Mouse (Mus musculus) common myeloid progenitor, adult 5-6 weeks (primary cell): ENCODE data around the gene Trub1. TPM values are rescaled to one million over a fixed set of nuclear protein-coding genes. Genes with fewer than 3 reads are reported as not detected.

ENCODE experiments used
- ATAC-seq: replicated peaks from 2 replicates; pipeline ENCODE4 v1.8.0; 2016; ENCODE audit warnings: low read depth, mild to moderate bottlenecking, moderate TSS enrichment, inconsistent platforms; ENCODE audit not compliant: poor library complexity, severe bottlenecking
- total RNA-seq: library from RNA; stranded (forward); fragments of 200-1000, 187-1606 nt; gene quantifications from 2 replicates; pipeline ENCODE4 v1.2.3, GENCODE M21; 2017

The Trub1 gene
- total RNA-seq, 1 experiment from 2014 or later, result 20.6 TPM

GRCm38 (mm10) chr19:57489527-57489926 lies 36.8 kb downstream of the Trub1 start:
- ATAC-seq, result no peak

- ATAC-seq, result no peak
These were observed 38.3 kb downstream of the Trub1 start for GRCm38 (mm10) chr19:57491030-57491429.

GRCm38 (mm10) chr19:57494020-57494419 lies 41.3 kb downstream of the Trub1 start:
- ATAC-seq, result no peak

- no peak for ATAC-seq
These were observed 45.5 kb downstream of the Trub1 start for GRCm38 (mm10) chr19:57498110-57498743.

- no peak for ATAC-seq
These were observed 46.2 kb downstream of the Trub1 start for GRCm38 (mm10) chr19:57498884-57499410.

GRCm38 (mm10) chr19:57500254-57500653 lies 47.5 kb downstream of the Trub1 start:
- no peak for ATAC-seq

- ATAC-seq, result no peak
These were observed 50.4 kb downstream of the Trub1 start for GRCm38 (mm10) chr19:57503144-57503543.

- ATAC-seq, result no peak
These were observed 52.6 kb downstream of the Trub1 start for GRCm38 (mm10) chr19:57505048-57505932.

- ATAC-seq, result no peak
These were observed 53.9 kb downstream of the Trub1 start for GRCm38 (mm10) chr19:57506591-57506990.

- ATAC-seq, result no peak
These were observed 55.6 kb downstream of the Trub1 start for GRCm38 (mm10) chr19:57508261-57508788.

GRCm38 (mm10) chr19:57509758-57510319 lies 57.1 kb downstream of the Trub1 start:
- peak; percentile 90 for ATAC-seq

GRCm38 (mm10) chr19:57510836-57511235 lies 58.1 kb downstream of the Trub1 start:
- no peak for ATAC-seq

GRCm38 (mm10) chr19:57513123-57513522 lies 60.4 kb downstream of the Trub1 start:
- no peak for ATAC-seq

- ATAC-seq, result no peak
These were observed 69.0 kb downstream of the Trub1 start for GRCm38 (mm10) chr19:57521721-57522120.

GRCm38 (mm10) chr19:57523363-57523762 lies 70.7 kb downstream of the Trub1 start:
- no peak for ATAC-seq

- no peak for ATAC-seq
These were observed 73.0 kb downstream of the Trub1 start for GRCm38 (mm10) chr19:57525693-57526092.

GRCm38 (mm10) chr19:57530212-57530611 lies 77.5 kb downstream of the Trub1 start:
- ATAC-seq, result no peak

- no peak for ATAC-seq
These were observed 81.5 kb downstream of the Trub1 start for GRCm38 (mm10) chr19:57534262-57534661.

- ATAC-seq, result no peak
These were observed 83.8 kb downstream of the Trub1 start for GRCm38 (mm10) chr19:57536512-57536911.

GRCm38 (mm10) chr19:57537510-57538182 lies 84.9 kb downstream of the Trub1 start:
- no peak for ATAC-seq
